Mouse (Mus musculus): ENCODE data around the gene Brd1. TPM values are rescaled to one million over a fixed set of nuclear protein-coding genes. Genes with fewer than 3 reads are reported as not detected.
A peak's percentile ranks its signal among the peaks of the same experiment; 100 is the strongest.
"Not testable (repeated sequence)": the region's sequence is repeated elsewhere in the genome, so short reads cannot be mapped to it uniquely, and the experiment has no call there.

The Brd1 gene
- polyA plus RNA-seq, 1 experiment from 2014 or later: 30.5 TPM

- H3K4me1 ChIP-seq: peaks cover 30% of the 10 kb centered on the region
- WGBS: 94% methylated on average over 10 of the region's 10 CpGs
- no peak overlapping the region for H3K27ac ChIP-seq
- no peak overlapping the region for H3K4me2 ChIP-seq
- ATAC-seq: no peak
- no peak overlapping the region for H3K9ac ChIP-seq
- H3K4me3 ChIP-seq: no peak overlapping the region
- no peaks in the 10 kb centered on the region for H3K9me3 ChIP-seq (replicated peaks)
- H3K36me3 ChIP-seq (ENCODE audit: poor library complexity, severe bottlenecking): peaks cover 3% of the 10 kb centered on the region
- H3K27me3 ChIP-seq: no peaks in the 10 kb centered on the region
Measured at GRCm38 (mm10) chr15:88750032-88750431, 16.0 kb upstream of the Brd1 start.

- not testable (repeated sequence) for H3K27ac ChIP-seq; H3K27me3 ChIP-seq; H3K4me2 ChIP-seq; H3K9me3 ChIP-seq (replicated peaks); H3K4me3 ChIP-seq; ATAC-seq; H3K36me3 ChIP-seq (ENCODE audit: poor library complexity, severe bottlenecking); H3K9ac ChIP-seq
- H3K4me1 ChIP-seq: peaks cover 25% of the 10 kb centered on the region
- 94% methylated on average over 8 of the region's 8 CpGs for WGBS
Measured at GRCm38 (mm10) chr15:88749617-88750016, 15.6 kb upstream of the Brd1 start.

- 51% methylated on average over 3 of the region's 3 CpGs for WGBS
- H3K27ac ChIP-seq: no peak overlapping the region
Measured at GRCm38 (mm10) chr15:88745926-88746325, 11.9 kb upstream of the Brd1 start.

GRCm38 (mm10) chr15:88745347-88745746 is 11.3 kb upstream of the Brd1 start:
- H3K4me3 ChIP-seq: no peak overlapping the region
- no peak overlapping the region for H3K4me2 ChIP-seq
- 0 out of 2 replicates have a peak, but pooled peaks cover 2% of the 10 kb centered on the region for H3K27me3 ChIP-seq
- H3K4me1 ChIP-seq: peaks cover 10% of the 10 kb centered on the region
- WGBS: 95% methylated on average over 3 of the region's 3 CpGs
- no peaks in the 10 kb centered on the region for H3K9me3 ChIP-seq (replicated peaks)
- H3K9ac ChIP-seq: no peak overlapping the region
- no peaks in the 10 kb centered on the region for H3K36me3 ChIP-seq (ENCODE audit: poor library complexity, severe bottlenecking)
- no peak for ATAC-seq
- no peak overlapping the region for H3K27ac ChIP-seq

More at GRCm38 (mm10) chr15:88745926-88746325, 11.9 kb upstream of the Brd1 start:
- Histone ChIP-seq H3K4me1 (peaks cover 14% of the 10 kb centered on the region), H3K9me3 (replicated peaks) (no peaks in the 10 kb centered on the region), H3K9ac (no peak overlapping the region), H3K4me2 (no peak overlapping the region), H3K27me3 (0 out of 2 replicates have a peak, but pooled peaks cover 2% of the 10 kb centered on the region), H3K4me3 (no peak overlapping the region), H3K36me3 (ENCODE audit: poor library complexity, severe bottlenecking) (no peaks in the 10 kb centered on the region)
- ATAC-seq: no peak

GRCm38 (mm10) chr15:88743371-88743770 is 9.3 kb upstream of the Brd1 start:
- not testable (repeated sequence) for H3K27ac ChIP-seq; H3K36me3 ChIP-seq (ENCODE audit: poor library complexity, severe bottlenecking); H3K9ac ChIP-seq; H3K27me3 ChIP-seq; H3K4me2 ChIP-seq; H3K4me3 ChIP-seq; ATAC-seq; H3K9me3 ChIP-seq (replicated peaks)
- WGBS: 93% methylated on average over 5 of the region's 5 CpGs
- H3K4me1 ChIP-seq: peaks cover 19% of the 10 kb centered on the region

GRCm38 (mm10) chr15:88741366-88741765 is 7.3 kb upstream of the Brd1 start:
- Histone ChIP-seq H3K27ac (no peak overlapping the region), H3K9me3 (replicated peaks) (no peaks in the 10 kb centered on the region), H3K4me3 (no peak overlapping the region), H3K4me1 (peaks cover 19% of the 10 kb centered on the region), H3K9ac (no peak overlapping the region), H3K4me2 (no peak overlapping the region), H3K27me3 (0 out of 2 replicates have a peak, but pooled peaks cover 2% of the 10 kb centered on the region), H3K36me3 (ENCODE audit: poor library complexity, severe bottlenecking) (no peaks in the 10 kb centered on the region)
- ATAC-seq: no peak
- 20% methylated on average over 6 of the region's 6 CpGs for WGBS

GRCm38 (mm10) chr15:88738466-88738865 is 4.4 kb upstream of the Brd1 start:
- Histone ChIP-seq H3K9me3 (replicated peaks) (no peaks in the 10 kb centered on the region), H3K27me3 (0 out of 2 replicates have a peak, but pooled peaks cover 2% of the 10 kb centered on the region), H3K4me3 (no peak overlapping the region), H3K36me3 (ENCODE audit: poor library complexity, severe bottlenecking) (no peaks in the 10 kb centered on the region), H3K4me2 (no peak overlapping the region), H3K4me1 (peaks cover 24% of the 10 kb centered on the region), H3K27ac (no peak overlapping the region), H3K9ac (no peak overlapping the region)
- WGBS: 52% methylated on average over 2 of the region's 2 CpGs
- ATAC-seq: no peak

- no peaks in the 10 kb centered on the region for H3K36me3 ChIP-seq (ENCODE audit: poor library complexity, severe bottlenecking)
- 0 out of 2 replicates have a peak, but pooled peaks cover under 1% of the 10 kb centered on the region for H3K27me3 ChIP-seq
- H3K4me1 ChIP-seq: peaks cover 37% of the 10 kb centered on the region
- H3K4me3 ChIP-seq: no peak overlapping the region
- no peak for ATAC-seq
- 70% methylated on average over 4 of the region's 4 CpGs for WGBS
- H3K9ac ChIP-seq: no peak overlapping the region
- no peaks in the 10 kb centered on the region for H3K9me3 ChIP-seq (replicated peaks)
- no peak overlapping the region for H3K4me2 ChIP-seq
- H3K27ac ChIP-seq: no peak overlapping the region
Measured at GRCm38 (mm10) chr15:88736166-88736565, 2.1 kb upstream of the Brd1 start.

GRCm38 (mm10) chr15:88733041-88733751 is 837 bp downstream of the Brd1 start:
- ATAC-seq: peak; percentile 61
- H3K36me3 ChIP-seq (ENCODE audit: poor library complexity, severe bottlenecking): peaks cover 23% of the 10 kb centered on the region
- H3K4me2 ChIP-seq: peak overlapping the region; percentile 91
- peaks cover 28% of the 10 kb centered on the region for H3K4me1 ChIP-seq
- H3K4me3 ChIP-seq: peak overlapping the region; percentile 100
- peak overlapping the region; percentile 99 for H3K9ac ChIP-seq
- no peaks in the 10 kb centered on the region for H3K27me3 ChIP-seq
- peak overlapping the region; percentile 89 for H3K27ac ChIP-seq
- WGBS: under 1% methylated on average over 64 of the region's 86 CpGs
- no peaks in the 10 kb centered on the region for H3K9me3 ChIP-seq (replicated peaks)

GRCm38 (mm10) chr15:88732405-88733020 is 1.5 kb downstream of the Brd1 start:
- WGBS: 26% methylated on average over 15 of the region's 15 CpGs
- Histone ChIP-seq H3K27ac (no peak overlapping the region), H3K36me3 (ENCODE audit: poor library complexity, severe bottlenecking) (peaks cover 27% of the 10 kb centered on the region), H3K4me3 (peak overlapping the region; percentile 100), H3K4me1 (peaks cover 28% of the 10 kb centered on the region), H3K9me3 (replicated peaks) (no peaks in the 10 kb centered on the region), H3K9ac (peak overlapping the region; percentile 99), H3K4me2 (peak overlapping the region; percentile 91), H3K27me3 (no peaks in the 10 kb centered on the region)
- no peak for ATAC-seq

- H3K36me3 ChIP-seq (ENCODE audit: poor library complexity, severe bottlenecking): peaks cover 38% of the 10 kb centered on the region
- no peak overlapping the region for H3K9ac ChIP-seq
- no peak overlapping the region for H3K27ac ChIP-seq
- no peaks in the 10 kb centered on the region for H3K9me3 ChIP-seq (replicated peaks)
- H3K27me3 ChIP-seq: no peaks in the 10 kb centered on the region
- WGBS: 82% methylated on average over 3 of the region's 3 CpGs
- H3K4me2 ChIP-seq: no peak overlapping the region
- peaks cover 28% of the 10 kb centered on the region for H3K4me1 ChIP-seq
- no peak for ATAC-seq
- H3K4me3 ChIP-seq: no peak overlapping the region
Measured at GRCm38 (mm10) chr15:88730717-88731116, 3.3 kb downstream of the Brd1 start.

- Histone ChIP-seq H3K4me1 (peaks cover 16% of the 10 kb centered on the region), H3K27me3 (no peaks in the 10 kb centered on the region), H3K9me3 (replicated peaks) (no peaks in the 10 kb centered on the region), H3K9ac (no peak overlapping the region), H3K4me3 (no peak overlapping the region), H3K27ac (no peak overlapping the region), H3K4me2 (no peak overlapping the region), H3K36me3 (ENCODE audit: poor library complexity, severe bottlenecking) (peaks cover 72% of the 10 kb centered on the region)
- WGBS: 94% methylated on average over 3 of the region's 3 CpGs
- no peak for ATAC-seq
Measured at GRCm38 (mm10) chr15:88727204-88727603, 6.8 kb downstream of the Brd1 start.

Measured in forebrain, embryonic 13.5 days (tissue).